ENCODE assay signal across 8 mouse cellular contexts in genomic region chr11:5474130-5474529, GRCm38 (mm10). TPM values are rescaled to one million over a fixed set of nuclear protein-coding genes. Genes with fewer than 3 reads are reported as not detected.
DNase-seq lines count a peak whose midpoint lies in the region; ATAC-seq and TF ChIP-seq lines count a peak whose summit lies in the region.

No protein-coding gene starts in this region.

- H3K4me2 ChIP-seq in embryonic facial prominence, embryonic 14.5 days (ENCODE audit: low read depth, low read length) = no peak overlapping the region
- H3K4me2 ChIP-seq in hindbrain, embryonic 16.5 days (ENCODE audit: low read length) = no peak overlapping the region

- TF ChIP-seq POLR2A in thymus, adult 2 months (IDR thresholded peaks at IDR 0.05; ENCODE audit: control insufficient read depth, extremely low read depth, insufficient read depth, low read length, poor library complexity) = no peak

- no peak overlapping the region for H3K27ac ChIP-seq in thymus, adult 2 months (ENCODE audit: control insufficient read depth, insufficient read depth, low read length)
- H3K27ac ChIP-seq in embryonic facial prominence, embryonic 14.5 days (replicated peaks; ENCODE audit: low read depth, low read length) = no peak overlapping the region
- no peak overlapping the region for H3K27ac ChIP-seq in hindbrain, embryonic 16.5 days (ENCODE audit: low read depth, low read length)

- H3K4me3 ChIP-seq in thymus, adult 2 months (ENCODE audit: control insufficient read depth, insufficient read depth, low read length) = no peak overlapping the region
- no peak overlapping the region for H3K4me3 ChIP-seq in embryonic facial prominence, embryonic 14.5 days (ENCODE audit: low read depth, low read length)
- H3K4me3 ChIP-seq in hindbrain, embryonic 16.5 days (ENCODE audit: low read length) = no peak overlapping the region

- TF ChIP-seq CTCF in thymus, adult 2 months (IDR thresholded peaks at IDR 0.05; ENCODE audit: borderline replicate concordance, control insufficient read depth, extremely low read depth, insufficient read depth, low read length, poor library complexity) = no peak

- intact Hi-C loops in left cerebral cortex, postnatal 36 days (cut with DNase I) = loop anchor here (1.0 to 5.0 kb wide), 2 partner anchors 184 to 362 kb away; no protein-coding TSS in a partner anchor

- H3K9me3 ChIP-seq in embryonic facial prominence, embryonic 14.5 days (ENCODE audit: control insufficient read depth, low read length) = no peaks in the 10 kb centered on the region
- no peaks in the 10 kb centered on the region for H3K9me3 ChIP-seq in hindbrain, embryonic 16.5 days (ENCODE audit: control insufficient read depth, low read length)

- no peaks in the 10 kb centered on the region for H3K4me1 ChIP-seq in thymus, adult 2 months (replicated peaks; ENCODE audit: control insufficient read depth, insufficient read depth, low read length)
- H3K4me1 ChIP-seq in embryonic facial prominence, embryonic 14.5 days (ENCODE audit: control insufficient read depth, insufficient read depth, low read length) = no peaks in the 10 kb centered on the region
- no peaks in the 10 kb centered on the region for H3K4me1 ChIP-seq in hindbrain, embryonic 16.5 days (ENCODE audit: control insufficient read depth, insufficient read depth, low read depth, low read length)

- no peaks in the 10 kb centered on the region for H3K36me3 ChIP-seq in thymus, adult 2 months (ENCODE audit: control insufficient read depth, insufficient read depth, low read length)
- H3K36me3 ChIP-seq in embryonic facial prominence, embryonic 14.5 days (ENCODE audit: control insufficient read depth, insufficient read depth, low read length) = no peaks in the 10 kb centered on the region
- H3K36me3 ChIP-seq in hindbrain, embryonic 16.5 days (ENCODE audit: control insufficient read depth, insufficient read depth, low read length) = no peaks in the 10 kb centered on the region

- no peak overlapping the region for H3K9ac ChIP-seq in embryonic facial prominence, embryonic 14.5 days (ENCODE audit: low read depth, low read length)
- no peak overlapping the region for H3K9ac ChIP-seq in hindbrain, embryonic 16.5 days (ENCODE audit: low read depth, low read length)

- DNase-seq in thymus, adult 2 months = peak; percentile 63
- DNase-seq in thymus, adult 18-20 months = no peak
- peak; percentile 86 for DNase-seq in brain, adult 2 months (ENCODE audit: low read depth, low spot score)
- peak; percentile 78 for DNase-seq in embryonic facial prominence, embryonic 14.5 days (ENCODE audit: low spot score)
- DNase-seq in left cerebral cortex, postnatal 36 days (ENCODE audit: low spot score in 2 of 2) = peak; percentile 45 to 73
- peak; percentile 90 for DNase-seq in naive thymus-derived CD4-positive, alpha-beta T cell, adult 2 months (ENCODE audit: low read depth)
- peak; percentile 15 for DNase-seq in testis, postnatal 14 days (ENCODE audit: low spot score)

- ATAC-seq in embryonic facial prominence, embryonic 14.5 days (ENCODE audit: low read depth) = no peak
- ATAC-seq in hindbrain, embryonic 16.5 days = peak; percentile 61; the same call in 1 of the 2 replicates

- H3K27me3 ChIP-seq in thymus, adult 2 months (ENCODE audit: control insufficient read depth, insufficient read depth, low read length) = no peaks in the 10 kb centered on the region
- H3K27me3 ChIP-seq in embryonic facial prominence, embryonic 14.5 days (replicated peaks; ENCODE audit: control insufficient read depth, insufficient read depth, low read length) = no peaks in the 10 kb centered on the region
- no peaks in the 10 kb centered on the region for H3K27me3 ChIP-seq in hindbrain, embryonic 16.5 days (replicated peaks; ENCODE audit: control insufficient read depth, insufficient read depth, low read length)

- 17% methylated on average over 5 of the region's 5 CpGs for WGBS in thymus, adult 2 months
- 21% methylated on average over 5 of the region's 5 CpGs for WGBS in embryonic facial prominence, embryonic 14.5 days
- WGBS in hindbrain, embryonic 16.5 days = 19% methylated on average over 5 of the region's 5 CpGs

RNA-seq across cellular contexts. Expression of gene Znrf3, which starts 29.5 kb away (rescaled TPM):
- 17.3 and 22.4 TPM in 2 replicates for polyA plus RNA-seq in thymus, adult 2 months (2012; rRNA removed)
- polyA plus RNA-seq in embryonic facial prominence, embryonic 14.5 days (2014; fragmentation: Nextera tagmentation; extraction: Ambion mirVana) = 9.2 and 10.2 TPM in 2 replicates
- 7.4 and 8.1 TPM in 2 replicates for polyA plus RNA-seq in hindbrain, embryonic 16.5 days (2015; fragmentation: Nextera tagmentation; extraction: Ambion mirVana)
- 10 to 100 TPM; 19.5 to 20.2 TPM for total RNA-seq in left cerebral cortex, postnatal 36 days (2021)

RNA-seq across cellular contexts. Expression of gene Xbp1, which starts 46.3 kb away (rescaled TPM):
- polyA plus RNA-seq in thymus, adult 2 months (2012; rRNA removed) = 113 and 118 TPM in 2 replicates
- 205 and 223 TPM in 2 replicates for polyA plus RNA-seq in embryonic facial prominence, embryonic 14.5 days (2014; fragmentation: Nextera tagmentation; extraction: Ambion mirVana)
- polyA plus RNA-seq in hindbrain, embryonic 16.5 days (2015; fragmentation: Nextera tagmentation; extraction: Ambion mirVana) = 148 TPM in 2 replicates
- total RNA-seq in left cerebral cortex, postnatal 36 days (2021) = 100 to 1,000 TPM in 1 of 2 experiments, 10 to 100 TPM in 1; 88.6 to 102 TPM

Comparison
In these comparisons a context has a peak if more than half of its experiments do, and no peak if none do; other contexts are left out.
1. DNase-seq: peak in thymus, adult 2 months (single experiment), brain, adult 2 months (single experiment), embryonic facial prominence, embryonic 14.5 days (single experiment), left cerebral cortex, postnatal 36 days (2 of 2), naive thymus-derived CD4-positive, alpha-beta T cell, adult 2 months (single experiment) and testis, postnatal 14 days (single experiment); none in thymus, adult 18-20 months (0 of 2).